ENCODE assay signal across 9 mouse cellular contexts in the genomic region with DNA sequence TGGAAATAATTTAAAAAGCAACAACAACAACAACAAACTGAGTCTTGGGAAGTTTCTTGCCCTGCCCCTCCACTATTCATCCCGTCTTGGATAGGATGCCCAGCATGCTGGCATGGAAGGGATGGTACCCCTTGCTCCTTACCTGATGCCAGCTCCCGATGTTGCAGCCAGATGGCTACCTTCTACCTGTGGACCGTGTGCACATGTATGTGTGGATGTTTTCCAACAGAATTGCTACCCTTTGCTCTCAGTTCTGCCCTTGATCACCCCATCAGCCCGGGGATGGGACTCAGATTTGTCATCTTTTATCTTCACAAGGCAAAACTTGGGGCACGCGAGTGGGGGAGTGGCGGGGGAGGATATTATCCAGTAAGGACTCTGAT. TPM values are rescaled to one million over a fixed set of nuclear protein-coding genes. Genes with fewer than 3 reads are reported as not detected.
DNase-seq lines count a peak whose midpoint lies in the region; ATAC-seq and TF ChIP-seq lines count a peak whose summit lies in the region.
"Had no signal": no experiment of that assay in that cellular context is flagged by ENCODE, and none has a peak within 500 bp of the region (broad histone marks: within the 10 kb centered on the region; RNA-seq: fewer than 3 reads in every experiment).

No protein-coding gene starts in this region.

- 35% methylated on average over 7 of the region's 7 CpGs for WGBS in heart, embryonic 14.5 days
- WGBS in hindbrain, embryonic 13.5 days, result 45% methylated on average over 7 of the region's 7 CpGs
- WGBS in midbrain, embryonic 14.5 days, result 45% methylated on average over 7 of the region's 7 CpGs

- peak overlapping the region in 1 of 2 experiments; percentile 100; a peak in 2 of 4 replicates for H3K27ac ChIP-seq in heart, embryonic 14.5 days (replicated peaks in 1 of 2; ENCODE audit: control insufficient read depth in 1 of 2, insufficient read depth in 1 of 2, low read depth in 2 of 2, low read length in 2 of 2)
- H3K27ac ChIP-seq in bone marrow macrophage, adult 2 months (ENCODE audit: insufficient read depth, low read depth, low read length), result no peak overlapping the region
- H3K27ac ChIP-seq in hindbrain, embryonic 13.5 days, result no peak overlapping the region
- no peak overlapping the region for H3K27ac ChIP-seq in midbrain, embryonic 14.5 days (replicated peaks; ENCODE audit: low read depth, low read length)

- ATAC-seq in heart, embryonic 14.5 days (ENCODE audit: insufficient number of reproducible peaks, insufficient read depth, low FRiP score, low read depth), result no peak
- ATAC-seq in hindbrain, embryonic 13.5 days (ENCODE audit: low FRiP score), result no peak
- ATAC-seq in midbrain, embryonic 14.5 days (ENCODE audit: low FRiP score, low TSS enrichment), result no peak

- H3K36me3 ChIP-seq in heart, embryonic 14.5 days (ENCODE audit: control insufficient read depth, insufficient read depth, low read length), result 0 out of 2 replicates have a peak, but pooled peaks cover 4% of the 10 kb centered on the region
- no peaks in the 10 kb centered on the region for H3K36me3 ChIP-seq in hindbrain, embryonic 13.5 days
- no peaks in the 10 kb centered on the region for H3K36me3 ChIP-seq in midbrain, embryonic 14.5 days (ENCODE audit: control insufficient read depth, insufficient read depth, low read length)

- H3K4me2 ChIP-seq in heart, embryonic 14.5 days (ENCODE audit: low read length), result peak overlapping the region; percentile 72
- H3K4me2 ChIP-seq in hindbrain, embryonic 13.5 days, result peak overlapping the region; percentile 94
- peak overlapping the region; percentile 98 for H3K4me2 ChIP-seq in midbrain, embryonic 14.5 days (ENCODE audit: low read length)

- peak overlapping the region; percentile 86 to 87 for H3K4me3 ChIP-seq in heart, embryonic 14.5 days (ENCODE audit: control insufficient read depth in 1 of 2, insufficient read depth in 1 of 2, low read depth in 1 of 2, low read length in 2 of 2)
- H3K4me3 ChIP-seq in bone marrow macrophage, adult 2 months (ENCODE audit: insufficient read depth, low read length), result peak overlapping the region; percentile 78
- peak overlapping the region; percentile 63 for H3K4me3 ChIP-seq in hindbrain, embryonic 13.5 days
- H3K4me3 ChIP-seq in midbrain, embryonic 14.5 days (replicated peaks; ENCODE audit: low read depth, low read length), result peak overlapping the region; percentile 54; the same call in 1 of the 2 replicates

- DNase-seq in heart, postnatal 4 days, result no peak
- DNase-seq in midbrain, embryonic 14.5 days, result no peak
- DNase-seq in layer of hippocampus, adult 9-11 months, result no peak
- no peak for DNase-seq in spleen, postnatal 36 days (ENCODE audit: low spot score in 2 of 2)
- no peak for DNase-seq in left cerebral cortex, adult 11 months (ENCODE audit: low spot score)
- DNase-seq: retina, postnatal 1 day had no signal

- no peak for TF ChIP-seq POLR2A in bone marrow macrophage, adult 2 months (IDR thresholded peaks at IDR 0.05; ENCODE audit: borderline replicate concordance, low read depth, low read length)

- peaks cover 63 to 65% of the 10 kb centered on the region in 2 experiments for H3K4me1 ChIP-seq in heart, embryonic 14.5 days (ENCODE audit: control insufficient read depth in 2 of 2, insufficient read depth in 2 of 2, low read length in 2 of 2)
- peaks cover 45% of the 10 kb centered on the region for H3K4me1 ChIP-seq in bone marrow macrophage, adult 2 months (ENCODE audit: control insufficient read depth, insufficient read depth, low read length)
- H3K4me1 ChIP-seq in hindbrain, embryonic 13.5 days (replicated peaks), result peaks cover 77% of the 10 kb centered on the region
- peaks cover 47% of the 10 kb centered on the region for H3K4me1 ChIP-seq in midbrain, embryonic 14.5 days (ENCODE audit: control insufficient read depth, insufficient read depth, low read length)

- H3K27me3 ChIP-seq in heart, embryonic 14.5 days (ENCODE audit: control insufficient read depth, insufficient read depth, low read length), result no peaks in the 10 kb centered on the region
- H3K27me3 ChIP-seq in hindbrain, embryonic 13.5 days, result peaks cover 9% of the 10 kb centered on the region; the same call in 1 of the 2 replicates
- 0 out of 2 replicates have a peak, but pooled peaks cover 11% of the 10 kb centered on the region for H3K27me3 ChIP-seq in midbrain, embryonic 14.5 days (ENCODE audit: control insufficient read depth, insufficient read depth, low read length)

- H3K9me3 ChIP-seq in heart, embryonic 14.5 days (ENCODE audit: control insufficient read depth, low read length), result no peaks in the 10 kb centered on the region
- no peaks in the 10 kb centered on the region for H3K9me3 ChIP-seq in hindbrain, embryonic 13.5 days
- H3K9me3 ChIP-seq in midbrain, embryonic 14.5 days (ENCODE audit: control insufficient read depth, low read length), result no peaks in the 10 kb centered on the region

- peak overlapping the region; percentile 95 for H3K9ac ChIP-seq in heart, embryonic 14.5 days (ENCODE audit: low read length)
- peak overlapping the region; percentile 83 for H3K9ac ChIP-seq in hindbrain, embryonic 13.5 days
- H3K9ac ChIP-seq in midbrain, embryonic 14.5 days (replicated peaks; ENCODE audit: low read length), result no peak overlapping the region

- no peak for TF ChIP-seq CTCF in bone marrow macrophage, adult 2 months (IDR thresholded peaks at IDR 0.05; ENCODE audit: low read depth, low read length)

RNA-seq across cellular contexts. Expression of a gene that starts 11.1 kb away (rescaled TPM):
- 31.4 and 33.4 TPM in 2 replicates for polyA plus RNA-seq in heart, embryonic 14.5 days (2014; fragmentation: Nextera tagmentation; extraction: Ambion mirVana)
- 10 to 100 TPM; 34.6 to 38.1 TPM for total RNA-seq in heart, postnatal 4 days (2021)
- 24.0 and 25.9 TPM in 2 replicates for polyA plus RNA-seq in bone marrow macrophage, adult 2 months (2012; ENCODE audit: insufficient read depth, insufficient read length, missing spikeins)
- polyA plus RNA-seq in hindbrain, embryonic 13.5 days (2015; fragmentation: Nextera tagmentation; extraction: Ambion mirVana), result 17.1 and 20.3 TPM in 2 replicates
- polyA plus RNA-seq in midbrain, embryonic 14.5 days (2014; fragmentation: Nextera tagmentation; extraction: Ambion mirVana), result 8.8 and 11.0 TPM in 2 replicates

RNA-seq across cellular contexts. Expression of a gene that starts 31.1 kb away (rescaled TPM):
- 15.6 and 17.5 TPM in 2 replicates for polyA plus RNA-seq in heart, embryonic 14.5 days (2014; fragmentation: Nextera tagmentation; extraction: Ambion mirVana)
- 10 to 100 TPM in 1 of 2 experiments, 1 to 10 TPM in 1; 9.8 to 10.2 TPM for total RNA-seq in heart, postnatal 4 days (2021)
- 4.8 and 6.9 TPM in 2 replicates for polyA plus RNA-seq in bone marrow macrophage, adult 2 months (2012; ENCODE audit: insufficient read depth, insufficient read length, missing spikeins)
- polyA plus RNA-seq in hindbrain, embryonic 13.5 days (2015; fragmentation: Nextera tagmentation; extraction: Ambion mirVana), result 5.9 and 6.0 TPM in 2 replicates
- polyA plus RNA-seq in midbrain, embryonic 14.5 days (2014; fragmentation: Nextera tagmentation; extraction: Ambion mirVana), result 2.5 and 5.6 TPM in 2 replicates

RNA-seq across cellular contexts. Expression of a gene that starts 44.1 kb away (rescaled TPM):
- 1.00 and 2.3 TPM in 2 replicates for polyA plus RNA-seq in heart, embryonic 14.5 days (2014; fragmentation: Nextera tagmentation; extraction: Ambion mirVana)
- total RNA-seq in heart, postnatal 4 days (2021), result 1 to 10 TPM; 2.0 to 2.5 TPM
- not detected in 2 replicates for polyA plus RNA-seq in bone marrow macrophage, adult 2 months (2012; ENCODE audit: insufficient read depth, insufficient read length, missing spikeins)
- 1.5 and 1.6 TPM in 2 replicates for polyA plus RNA-seq in hindbrain, embryonic 13.5 days (2015; fragmentation: Nextera tagmentation; extraction: Ambion mirVana)
- 0.70 and 2.0 TPM in 2 replicates for polyA plus RNA-seq in midbrain, embryonic 14.5 days (2014; fragmentation: Nextera tagmentation; extraction: Ambion mirVana)
